Mouse (Mus musculus) embryo, embryonic 9.5 days (tissue): ENCODE data around the gene P3h3.
A peak's percentile ranks its signal among the peaks of the same experiment; 100 is the strongest.

Experiments
- DNase-seq: peaks from one replicate; pipeline ENCODE4 v3.0.0-alpha.2; 2017; ENCODE audit errors: extremely low spot score

Gene P3h3

DNA sequence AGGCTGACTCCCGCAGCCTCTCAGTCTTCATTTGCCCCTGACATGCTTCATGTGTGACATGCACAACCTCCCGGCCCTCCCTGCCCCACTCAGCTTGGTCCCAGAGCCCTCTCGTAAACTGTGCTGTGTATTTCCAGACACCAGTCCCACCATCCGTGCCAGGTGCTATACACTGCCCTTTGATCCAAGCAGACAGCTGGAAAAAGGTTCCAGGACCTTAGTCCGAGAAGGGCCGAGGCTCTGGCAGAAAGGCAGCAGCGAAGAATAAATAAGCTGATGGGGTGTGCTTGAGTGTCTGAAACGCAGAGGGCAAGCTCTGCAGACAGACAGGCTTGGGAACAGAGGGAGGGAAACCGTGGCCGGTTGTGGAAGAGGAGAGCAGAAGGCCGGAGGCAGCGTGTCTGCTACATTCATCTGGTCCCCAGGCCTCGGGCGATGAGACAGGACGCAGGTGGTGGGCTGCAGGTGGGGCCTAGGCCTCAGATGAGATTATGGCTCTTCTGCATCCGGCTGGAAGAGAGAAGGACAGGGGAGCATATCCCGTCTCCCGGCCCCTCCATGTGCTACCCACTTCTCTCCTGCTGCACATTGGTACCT is 8.3 kb upstream of the P3h3 start:
- no peak for DNase-seq

DNA sequence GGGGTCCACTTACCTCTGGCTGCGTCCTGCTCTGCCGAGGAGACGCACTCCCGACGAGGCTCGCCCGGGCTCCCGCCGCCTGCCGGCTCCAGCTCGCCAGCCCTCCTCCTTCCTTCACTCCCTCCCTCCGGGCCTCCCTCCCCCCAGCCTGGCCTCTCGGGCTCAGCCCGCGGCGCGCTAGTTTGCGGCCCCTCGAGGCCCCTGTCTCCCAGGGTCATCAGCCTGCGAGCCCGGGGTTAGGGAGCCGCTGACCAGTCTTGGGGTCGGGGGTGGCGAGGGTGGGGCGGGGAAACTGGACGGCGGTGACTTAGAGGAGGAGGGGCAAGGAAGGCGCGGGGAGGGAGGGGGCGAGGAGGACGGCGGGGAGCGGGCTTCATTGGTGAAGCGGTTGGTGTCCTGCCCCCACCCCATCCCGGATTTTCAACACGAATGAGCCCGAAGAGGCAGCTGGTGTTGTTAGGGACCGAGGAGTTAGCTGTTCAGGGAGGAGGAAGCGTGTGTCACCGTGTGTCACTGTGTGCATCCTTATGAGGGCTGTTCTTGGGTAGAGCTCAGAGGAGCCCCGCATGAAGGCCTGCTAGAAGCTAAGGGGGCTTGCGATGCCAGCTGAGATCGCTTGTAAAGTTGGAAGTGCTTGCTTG is 6.2 kb upstream of the P3h3 start, which contains the start of gene Gpr162:
Gene Gpr162 (minus strand): TSS at position 326 of the 641 bp plus-strand sequence.
- peak; percentile 82 for DNase-seq

DNA sequence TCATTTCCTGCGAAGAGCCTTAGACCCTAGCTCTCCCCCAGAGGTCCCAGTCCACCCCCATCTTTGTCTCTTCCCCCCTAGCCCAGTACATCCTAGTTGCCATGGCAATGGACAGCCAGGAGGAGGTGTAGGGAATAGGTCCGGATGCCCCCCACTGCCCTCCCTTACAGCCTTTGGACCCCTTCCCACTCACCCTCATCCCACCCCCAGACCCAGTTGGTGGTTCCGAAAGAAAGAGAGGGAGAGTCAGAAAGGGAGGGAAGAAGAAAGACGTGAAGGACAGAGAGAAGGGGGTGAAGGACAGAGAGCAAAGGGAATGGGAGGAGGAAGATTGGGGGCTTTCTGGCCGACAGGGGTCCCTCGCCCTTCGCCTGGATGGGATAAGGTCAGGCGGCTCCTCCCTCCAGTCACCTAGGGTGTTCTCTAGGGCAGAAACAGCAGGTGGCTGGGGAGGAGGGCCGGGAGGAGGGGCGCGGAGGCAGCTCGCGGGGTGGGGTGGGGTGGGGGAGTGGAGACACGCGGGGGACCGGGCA is 5.6 kb upstream of the P3h3 start:
- DNase-seq: no peak

DNA sequence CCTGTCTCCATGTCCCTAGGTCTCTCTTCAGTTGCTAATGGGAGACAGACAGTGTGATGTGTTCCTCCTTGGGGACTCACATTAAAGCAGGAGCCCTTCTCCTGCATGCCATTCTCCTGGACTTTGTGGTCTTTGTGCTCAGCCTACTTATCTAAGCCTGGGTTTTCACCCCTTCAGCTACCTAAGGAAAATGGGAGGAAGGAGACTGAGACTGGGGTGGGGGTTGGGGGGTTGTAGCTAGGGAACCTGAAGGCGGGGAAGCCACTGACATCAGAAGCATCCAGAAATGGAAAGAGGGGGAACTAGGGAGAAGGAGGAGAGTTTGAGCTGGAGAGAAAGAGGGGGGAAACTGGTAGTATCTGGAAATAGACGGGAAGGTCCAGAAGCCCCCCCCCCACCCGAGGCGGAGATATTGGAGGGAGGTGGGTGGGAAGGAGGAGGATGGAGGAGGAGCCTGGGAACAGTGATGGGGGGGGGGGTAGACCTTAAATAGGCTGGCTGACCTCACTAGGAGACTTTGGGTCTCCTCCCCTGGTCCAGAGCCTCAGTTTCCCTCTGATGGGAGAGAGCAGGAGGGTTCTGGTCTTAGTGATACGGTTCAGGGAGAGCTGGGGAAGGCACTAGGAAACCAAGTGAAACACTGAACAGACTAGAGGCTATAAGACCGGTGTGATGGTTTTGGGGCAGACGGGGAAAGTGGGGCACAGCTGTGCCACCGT is 5.0 kb upstream of the P3h3 start:
- no peak for DNase-seq

- no peak for DNase-seq
These were observed 4.2 kb upstream of the P3h3 start for GRCm38 (mm10) chr6:124861802-124862201.

GRCm38 (mm10) chr6:124861266-124861665 is 3.7 kb upstream of the P3h3 start:
- no peak for DNase-seq

- no peak for DNase-seq
These were observed 3.0 kb upstream of the P3h3 start for GRCm38 (mm10) chr6:124860511-124860910.

DNA sequence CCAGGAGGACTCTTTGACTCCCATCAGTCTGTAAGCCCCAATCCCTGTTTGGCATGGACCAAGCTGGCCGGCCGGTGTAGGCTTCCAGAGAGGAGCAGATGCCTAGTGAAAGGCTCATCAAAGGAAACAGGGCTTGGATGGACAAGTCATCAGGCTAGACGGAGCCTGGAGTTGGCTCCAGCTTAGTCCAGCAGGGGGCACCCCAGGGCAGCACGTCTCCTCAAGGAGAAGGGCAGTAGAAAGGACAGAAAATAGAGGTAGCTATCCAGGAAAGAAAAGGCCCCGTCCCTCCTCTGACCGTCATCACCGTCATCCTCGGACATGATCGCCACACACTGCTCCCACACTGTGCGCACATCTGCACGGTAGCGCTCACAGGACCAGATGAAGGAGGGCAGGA is 2.2 kb upstream of the P3h3 start:
- DNase-seq: peak; percentile 86

DNA sequence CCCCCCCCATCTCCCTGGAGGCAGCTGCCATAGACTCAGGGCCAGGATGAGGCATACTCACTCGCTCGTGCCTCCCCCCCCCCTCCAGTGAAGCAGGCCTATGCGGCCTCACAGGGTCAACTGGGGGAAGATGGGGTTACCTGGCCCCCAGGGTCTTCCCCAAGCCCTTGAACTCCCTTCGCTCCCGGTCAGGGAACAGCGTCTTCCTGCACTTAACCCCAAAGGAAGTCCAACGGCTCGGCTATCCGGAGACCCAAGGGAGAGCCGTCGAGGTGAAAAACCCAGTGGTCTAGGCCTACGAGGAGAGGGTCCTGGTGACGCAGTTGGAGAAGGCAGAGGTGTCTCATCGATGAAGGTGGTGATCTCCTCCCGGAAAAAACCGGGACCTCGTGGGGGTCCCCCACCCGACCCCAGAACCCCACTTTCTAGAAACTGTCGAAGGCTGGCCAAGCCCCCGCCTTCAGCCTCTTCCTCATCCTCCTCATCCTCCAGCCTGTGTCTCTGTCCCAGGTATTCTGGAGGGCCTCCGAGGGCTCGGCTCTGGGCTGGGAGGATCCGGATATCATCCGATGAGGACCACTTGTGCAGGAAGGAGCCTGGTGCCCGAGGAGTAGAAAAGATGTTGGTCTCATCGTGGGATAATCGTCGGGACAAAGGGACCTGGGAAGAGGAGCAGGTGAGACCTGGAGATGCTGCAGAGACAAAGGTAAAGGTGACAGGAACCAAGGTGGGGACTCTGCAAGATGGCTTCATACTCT is 1.2 kb upstream of the P3h3 start:
- DNase-seq: no peak

DNA sequence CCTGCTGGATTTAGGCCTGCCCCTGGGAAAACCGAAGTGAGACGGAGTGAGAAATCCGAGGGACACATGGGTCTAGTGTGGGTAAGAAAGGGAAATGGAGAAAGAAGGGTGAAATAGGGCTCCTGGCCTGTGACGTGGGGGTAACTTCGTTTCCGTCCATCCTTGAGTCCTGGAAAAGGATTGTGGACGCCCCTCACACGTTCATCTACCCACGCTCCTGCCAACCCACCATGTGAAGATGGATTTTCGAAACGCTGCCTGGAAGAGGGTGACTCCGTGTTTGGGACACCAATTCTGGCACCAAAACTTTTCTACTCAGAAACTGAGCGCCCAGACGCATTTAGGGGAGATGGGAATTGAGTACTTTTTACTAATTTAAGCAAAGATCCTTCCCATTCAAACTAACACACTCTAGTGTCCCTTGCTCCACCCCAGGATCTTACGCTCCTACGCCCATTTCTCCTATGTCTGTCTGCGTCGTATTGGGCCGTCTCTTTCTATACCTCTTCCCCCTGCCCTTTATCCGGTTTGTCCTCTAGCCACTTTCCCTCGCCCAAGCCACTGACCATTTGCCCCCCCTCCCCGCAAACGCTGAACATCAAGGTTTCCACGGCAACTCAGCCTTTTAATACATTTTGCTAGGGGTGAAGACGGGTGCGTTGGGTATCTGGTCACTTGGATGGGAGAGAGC is 433 bp upstream of the P3h3 start:
- no peak for DNase-seq

- peak; percentile 56 for DNase-seq
These were observed 1.2 kb downstream of the P3h3 start for GRCm38 (mm10) chr6:124856321-124856720.

DNA sequence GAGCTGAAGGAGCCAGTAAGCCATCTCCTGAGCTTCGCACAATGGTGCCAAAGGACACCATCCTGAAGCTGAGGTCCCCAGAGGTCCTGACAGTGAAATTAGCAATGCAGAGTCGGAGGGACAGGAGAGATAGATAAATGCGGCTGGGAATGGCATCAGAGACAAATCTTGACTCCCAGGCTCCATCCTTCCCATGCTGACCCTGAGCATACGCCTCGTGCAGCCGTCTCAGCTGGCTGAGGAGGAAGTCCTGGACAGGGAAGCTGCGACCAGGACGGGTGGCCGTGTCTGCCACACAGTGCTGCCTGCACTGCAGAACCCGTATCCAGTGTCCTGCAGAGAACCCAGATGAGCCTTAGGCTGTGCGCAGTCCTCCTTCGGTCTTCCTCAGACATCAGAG is 2.9 kb downstream of the P3h3 start:
- DNase-seq: no peak

GRCm38 (mm10) chr6:124850535-124850934 is 7.0 kb downstream of the P3h3 start:
- no peak for DNase-seq

DNA sequence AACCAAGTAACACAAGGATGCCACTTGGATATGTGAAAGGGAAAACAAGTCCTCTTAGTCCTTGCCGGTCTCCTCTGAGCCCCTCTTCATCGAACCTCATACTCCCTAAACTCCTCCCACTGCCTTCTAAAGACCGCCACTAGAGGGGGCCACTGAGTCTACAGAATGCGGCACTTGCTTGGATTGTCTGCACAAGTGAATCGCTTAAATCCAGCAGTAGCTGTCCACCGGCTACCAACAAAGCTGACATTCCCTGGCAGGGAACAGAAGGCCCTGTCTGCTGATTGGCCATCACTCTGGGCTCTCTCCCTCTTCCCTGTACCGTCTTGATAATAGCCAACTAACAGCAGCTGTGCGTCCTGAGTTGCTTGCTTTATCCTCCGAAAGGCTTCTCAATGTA is 10.2 kb downstream of the P3h3 start:
- peak; percentile 96 for DNase-seq

GRCm38 (mm10) chr6:124840241-124841167 is 17.0 kb downstream of the P3h3 start, which contains the start of gene Gnb3:
Gene Gnb3, minus strand, starts transcription at chr6:124840275.
- DNase-seq: no peak

DNA sequence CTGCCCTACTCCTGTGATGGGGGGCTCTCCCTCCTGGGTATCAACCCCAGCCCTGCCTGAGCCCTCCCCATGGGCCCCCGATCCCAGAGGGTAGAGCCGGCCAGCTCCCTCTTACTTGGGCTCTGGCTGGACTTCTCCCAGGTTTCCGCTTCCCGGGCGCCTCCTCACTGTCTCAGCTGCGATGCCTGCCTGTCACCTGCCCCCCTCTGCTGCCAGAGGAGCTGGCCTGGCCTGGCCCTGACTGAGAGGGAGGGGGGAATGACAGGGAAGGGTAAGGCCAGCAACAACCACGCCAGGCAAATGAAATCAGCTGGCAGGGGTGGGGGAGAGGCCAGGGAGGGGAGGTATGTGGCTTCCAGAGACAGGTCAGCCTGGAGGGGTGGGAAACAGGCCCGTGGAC is 17.7 kb downstream of the P3h3 start:
- DNase-seq: no peak

GRCm38 (mm10) chr6:124836411-124836810 is 21.1 kb downstream of the P3h3 start:
- DNase-seq: no peak

GRCm38 (mm10) chr6:124835531-124835930 is 22.0 kb downstream of the P3h3 start:
- no peak for DNase-seq

DNA sequence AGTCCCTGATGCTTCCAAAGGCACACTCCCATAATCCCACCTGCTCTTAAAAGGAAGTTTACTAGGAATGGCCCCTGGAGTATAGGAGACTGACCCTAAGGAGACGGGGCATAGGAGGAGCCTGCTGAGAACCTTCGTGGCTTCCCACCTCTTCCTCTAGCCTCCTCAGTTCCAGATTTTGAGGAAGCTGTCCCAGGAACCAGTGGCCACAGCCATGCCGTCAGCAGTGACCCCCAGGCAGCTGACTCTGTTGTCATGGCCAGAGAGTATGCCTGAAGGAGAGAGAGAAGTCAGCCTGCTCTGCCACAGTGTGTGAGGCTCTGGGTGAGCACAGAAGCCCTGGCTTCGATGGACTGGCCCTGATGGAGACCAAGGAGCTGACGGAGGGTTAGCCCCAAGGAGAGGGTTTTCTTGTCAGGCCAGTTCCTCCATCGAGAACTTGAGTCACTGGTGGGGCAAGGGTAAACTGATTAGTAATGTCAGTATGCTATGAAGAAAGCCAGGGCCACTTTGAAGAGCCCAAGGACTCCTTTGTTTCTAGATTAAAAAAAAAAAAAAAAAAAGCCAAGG is 23.0 kb downstream of the P3h3 start:
- DNase-seq: no peak

GRCm38 (mm10) chr6:124831649-124832048 is 25.9 kb downstream of the P3h3 start:
- no peak for DNase-seq
